Mouse (Mus musculus) neural tube, embryonic 11.5 days (tissue): Measurements from ENCODE around the gene Gpr4. TPM values are rescaled to one million over a fixed set of nuclear protein-coding genes. Genes with fewer than 3 reads are reported as not detected.

Source experiments
- ATAC-seq: fragments of 200-750 bp; cut with Nextera tagmentation; 2 replicates; pipeline ENCODE4 v1.8.0; 2017; ENCODE audit warnings: moderate number of reproducible peaks, mild to moderate bottlenecking, moderate TSS enrichment, moderate library complexity; ENCODE audit not compliant: insufficient read depth, low FRiP score, low TSS enrichment
- DNase-seq: peaks from one replicate; pipeline ENCODE4 v3.0.0-alpha.2; 2015; ENCODE audit warnings: low spot score
- H3K27ac ChIP-seq: fragments of 300-500 bp; sonication (generic); 2 replicates; pipeline ENCODE4 v1.5.1; 2014; ENCODE audit warnings: low read depth, mild to moderate bottlenecking, low read length
- H3K27me3 ChIP-seq: fragments of 300-500 bp; sonication (generic); 2 replicates; pipeline ENCODE4 v1.6.1; 2014; ENCODE audit warnings: mild to moderate bottlenecking, low read length, mixed read lengths; ENCODE audit not compliant: control insufficient read depth, insufficient read depth
- H3K36me3 ChIP-seq: fragments of 300-500 bp; sonication (generic); 2 replicates; pipeline ENCODE4 v1.6.1; 2014; ENCODE audit warnings: mild to moderate bottlenecking, low read length, moderate library complexity, mixed read lengths; ENCODE audit not compliant: control insufficient read depth, insufficient read depth
- H3K4me1 ChIP-seq: fragments of 300-500 bp; sonication (generic); 2 replicates; pipeline ENCODE4 v1.6.1; 2014; ENCODE audit warnings: low read length, mixed read lengths; ENCODE audit not compliant: control insufficient read depth, insufficient read depth
- H3K4me2 ChIP-seq: fragments of 300-500 bp; sonication (generic); 2 replicates; pipeline ENCODE4 v1.6.1; 2014; ENCODE audit warnings: low read depth, mild to moderate bottlenecking, moderate library complexity
- H3K4me3 ChIP-seq: fragments of 300-500 bp; sonication (generic); 2 replicates; pipeline ENCODE4 v1.5.1; 2014; ENCODE audit warnings: low read depth, low read length
- H3K9ac ChIP-seq: fragments of 300-500 bp; sonication (generic); 2 replicates; pipeline ENCODE4 v1.6.1; 2014; ENCODE audit warnings: mild to moderate bottlenecking, low read length
- H3K9me3 ChIP-seq: fragments of 300-500 bp; sonication (generic); 2 replicates; pipeline ENCODE4 v1.6.1; 2016; ENCODE audit warnings: low read length; ENCODE audit not compliant: control insufficient read depth
- WGBS: fragments of 180-500 bp; shearing (Covaris S2); extraction: QIAGEN DNeasy Blood & Tissue Kit; methylation state at CpG from one replicate; pipeline ENCODE4 v1.1.7; 2014; 5-methylcytosine and 5-hydroxymethylcytosine counted together
- polyA plus RNA-seq: library from polyadenylated mRNA; unstranded; fragments of >200 nt; fragmentation: Nextera tagmentation; extraction: Ambion mirVana; gene quantifications from 2 replicates; pipeline ENCODE4 v1.2.1, GENCODE M21; 2014

The Gpr4 gene
- polyA plus RNA-seq, 1 experiment from 2014 or later, result 2.6 TPM

DNA sequence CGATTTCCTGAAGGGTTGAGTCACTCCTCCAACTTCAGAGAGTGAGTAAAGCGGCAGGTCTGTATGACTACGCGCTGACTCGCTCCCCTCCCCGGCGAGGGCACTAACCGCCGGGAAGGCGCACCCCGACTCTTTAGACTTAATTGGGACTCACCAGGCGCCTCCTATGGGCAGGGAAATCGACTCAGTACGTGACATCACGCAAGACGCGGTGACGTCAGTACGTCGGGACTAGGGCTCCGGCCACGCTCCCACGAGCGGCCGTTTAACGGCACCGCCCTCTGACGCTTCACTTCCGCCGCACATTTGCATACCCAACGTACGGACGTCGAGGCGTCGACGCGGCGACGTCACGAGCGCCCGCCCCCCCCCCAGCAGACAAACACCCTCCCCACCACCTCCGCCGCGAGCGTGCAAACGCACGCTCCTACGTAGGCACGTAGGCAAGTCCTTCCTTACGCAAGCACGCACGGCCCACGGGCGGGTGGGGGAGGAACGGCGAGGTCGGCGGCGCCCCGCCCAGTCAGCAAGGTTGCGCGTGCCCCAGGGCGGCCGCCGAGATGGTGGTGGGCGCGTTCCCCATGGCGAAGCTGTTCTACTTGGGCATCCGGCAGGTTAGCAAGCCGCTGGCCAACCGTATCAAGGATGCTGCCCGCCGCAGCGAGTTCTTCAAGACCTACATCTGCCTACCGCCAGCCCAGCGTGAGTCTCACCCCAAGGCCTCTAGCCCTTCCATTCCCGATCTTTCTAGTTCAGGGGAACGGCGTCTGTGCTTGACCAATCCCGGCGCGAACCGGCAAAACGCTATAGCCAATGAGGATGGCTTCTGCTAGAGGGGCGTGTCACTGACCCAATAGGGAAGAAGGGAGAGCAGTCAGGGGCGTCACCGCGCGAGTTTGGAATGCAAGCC lies 15.8 kb downstream of the Gpr4 start, which contains the start of gene Opa3:
Gene Opa3 (plus strand): TSS at position 452 of the 910 bp plus-strand sequence.
- no peaks in the 10 kb centered on the region for H3K27me3 ChIP-seq
- no peaks in the 10 kb centered on the region for H3K9me3 ChIP-seq
- H3K4me1 ChIP-seq, result peaks cover 10% of the 10 kb centered on the region
- peak within 1 kb of the TSS; percentile 98 for H3K27ac ChIP-seq
- H3K36me3 ChIP-seq, result no peaks in the 10 kb centered on the region; the same call in 1 of the 2 replicates
- WGBS, result under 1% methylated on average over 85 of the region's 91 CpGs
- DNase-seq, result peak; percentile 99
- H3K4me3 ChIP-seq, result peak within 1 kb of the TSS; percentile 58
- H3K4me2 ChIP-seq, result peak within 1 kb of the TSS; percentile 84
- peak; percentile 98 for ATAC-seq
- peak within 1 kb of the TSS; percentile 73 for H3K9ac ChIP-seq

- under 1% methylated on average over 14 of the region's 14 CpGs for WGBS
- Histone ChIP-seq H3K27ac (0 out of 2 replicates have a peak overlapping the region, but pooled peaks have one; percentile 45), H3K4me1 (peaks cover 10% of the 10 kb centered on the region), H3K4me2 (peak overlapping the region; percentile 84), H3K27me3 (no peaks in the 10 kb centered on the region), H3K36me3 (no peaks in the 10 kb centered on the region; the same call in 1 of the 2 replicates), H3K9ac (peak overlapping the region; percentile 68), H3K9me3 (no peaks in the 10 kb centered on the region), H3K4me3 (peak overlapping the region; percentile 58)
- no peak for DNase-seq
- no peak for ATAC-seq
Observed at GRCm38 (mm10) chr7:19228793-19229148, 16.4 kb downstream of the Gpr4 start.

GRCm38 (mm10) chr7:19229404-19229803 lies 17.1 kb downstream of the Gpr4 start:
- Histone ChIP-seq H3K27me3 (no peaks in the 10 kb centered on the region), H3K9ac (peak overlapping the region; percentile 68), H3K27ac (no peak overlapping the region), H3K4me2 (peak overlapping the region; percentile 84), H3K9me3 (no peaks in the 10 kb centered on the region), H3K4me3 (peak overlapping the region; percentile 58), H3K4me1 (peaks cover 10% of the 10 kb centered on the region), H3K36me3 (no peaks in the 10 kb centered on the region; the same call in 1 of the 2 replicates)
- DNase-seq, result no peak
- no peak for ATAC-seq
- 44% methylated on average over 5 of the region's 5 CpGs for WGBS

DNA sequence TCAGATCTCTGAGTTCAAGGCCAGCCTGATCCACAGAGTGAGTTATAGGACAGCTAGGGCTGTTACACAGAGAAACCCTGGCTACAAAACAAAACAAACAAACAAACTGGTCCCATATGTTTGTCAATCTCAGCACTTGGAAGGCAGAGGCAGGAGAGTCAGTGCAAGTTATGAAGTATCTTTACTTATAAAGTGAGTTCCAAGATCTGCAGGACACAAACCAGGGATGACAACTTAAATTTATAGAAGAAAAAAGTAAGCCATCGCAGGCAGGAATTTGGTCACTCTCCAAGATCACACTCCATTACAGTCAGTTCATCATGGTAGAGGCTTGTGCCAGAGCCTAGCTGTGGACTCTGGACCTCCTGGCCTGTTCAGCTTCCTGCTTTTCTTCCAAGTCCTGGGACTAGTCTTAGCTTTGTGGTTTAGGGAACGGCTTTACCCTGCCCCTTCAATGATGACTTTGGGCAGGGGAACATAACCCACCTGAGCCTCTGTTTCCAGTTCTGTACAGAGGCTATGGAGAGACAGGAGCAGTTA lies 17.8 kb downstream of the Gpr4 start:
- WGBS, result 90% methylated on average over 2 of the region's 2 CpGs
- H3K36me3 ChIP-seq, result no peaks in the 10 kb centered on the region; the same call in 1 of the 2 replicates
- no peaks in the 10 kb centered on the region for H3K9me3 ChIP-seq
- 0 out of 2 replicates have a peak overlapping the region, but pooled peaks have one; percentile 84 for H3K4me2 ChIP-seq
- no peak overlapping the region for H3K27ac ChIP-seq
- DNase-seq, result no peak
- H3K4me1 ChIP-seq, result peaks cover 10% of the 10 kb centered on the region
- no peak overlapping the region for H3K4me3 ChIP-seq
- H3K27me3 ChIP-seq, result no peaks in the 10 kb centered on the region
- no peak for ATAC-seq
- H3K9ac ChIP-seq, result no peak overlapping the region

DNA sequence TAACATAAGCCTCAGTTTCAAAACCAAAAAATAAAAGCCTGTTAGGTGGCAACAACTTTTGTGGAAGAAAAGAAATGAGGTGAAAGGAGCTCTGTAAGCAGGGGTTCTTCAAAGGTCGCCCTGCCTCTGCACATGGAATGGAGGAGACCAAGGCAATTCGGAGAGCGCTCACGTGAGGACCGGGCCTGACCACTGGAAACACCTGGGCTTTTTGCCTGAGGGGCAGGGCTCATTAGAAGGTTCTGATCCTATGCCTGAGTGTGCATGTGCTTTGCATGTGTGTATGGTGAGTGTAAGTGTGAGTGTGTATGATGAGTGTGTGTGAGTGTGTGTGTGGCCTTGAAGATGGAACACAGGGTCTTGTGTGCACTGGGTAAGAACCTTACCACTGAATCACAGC lies 18.6 kb downstream of the Gpr4 start:
- H3K36me3 ChIP-seq, result no peaks in the 10 kb centered on the region
- no peak overlapping the region for H3K27ac ChIP-seq
- no peaks in the 10 kb centered on the region for H3K27me3 ChIP-seq
- H3K9me3 ChIP-seq, result no peaks in the 10 kb centered on the region
- ATAC-seq, result no peak
- no peak overlapping the region for H3K9ac ChIP-seq
- H3K4me1 ChIP-seq, result peaks cover 10% of the 10 kb centered on the region
- no peak overlapping the region for H3K4me3 ChIP-seq
- WGBS, result 98% methylated on average over 5 of the region's 5 CpGs
- DNase-seq, result no peak
- no peak overlapping the region for H3K4me2 ChIP-seq

DNA sequence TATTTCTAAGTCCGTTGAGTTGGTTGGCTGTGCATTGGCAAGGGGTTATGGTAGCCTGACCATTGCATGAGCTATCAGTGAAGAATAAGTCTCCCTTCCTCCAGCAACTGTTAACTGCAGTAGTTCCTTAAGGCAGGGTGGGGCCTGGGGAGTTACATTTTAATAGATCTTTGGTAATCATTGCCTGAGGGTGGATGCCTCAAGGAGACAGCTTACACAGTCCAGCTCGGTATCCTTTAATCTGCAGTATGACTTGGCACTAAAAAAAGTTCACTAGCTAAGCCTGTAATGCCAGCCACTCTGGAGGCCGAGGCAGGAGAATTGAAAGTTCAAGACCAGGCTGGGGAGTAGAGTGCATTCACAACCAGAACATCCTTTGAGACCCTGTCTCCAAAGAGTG lies 19.5 kb downstream of the Gpr4 start:
- Histone ChIP-seq H3K4me3 (no peak overlapping the region), H3K27ac (no peak overlapping the region), H3K36me3 (no peaks in the 10 kb centered on the region), H3K9ac (no peak overlapping the region), H3K27me3 (no peaks in the 10 kb centered on the region), H3K9me3 (no peaks in the 10 kb centered on the region), H3K4me1 (peaks cover 8% of the 10 kb centered on the region), H3K4me2 (no peak overlapping the region)
- no peak for DNase-seq
- ATAC-seq, result no peak
- 94% methylated on average over 3 of the region's 3 CpGs for WGBS

GRCm38 (mm10) chr7:19234652-19235051 lies 22.3 kb downstream of the Gpr4 start:
- Histone ChIP-seq H3K4me2 (no peak overlapping the region), H3K27ac (no peak overlapping the region), H3K4me3 (no peak overlapping the region), H3K9me3 (no peaks in the 10 kb centered on the region), H3K27me3 (no peaks in the 10 kb centered on the region), H3K9ac (no peak overlapping the region), H3K36me3 (no peaks in the 10 kb centered on the region), H3K4me1 (peaks cover under 1% of the 10 kb centered on the region)
- WGBS, result 83% methylated on average over 5 of the region's 5 CpGs
- DNase-seq (no peak), ATAC-seq (no peak)

- no peaks in the 10 kb centered on the region for H3K27me3 ChIP-seq
- H3K9me3 ChIP-seq, result no peaks in the 10 kb centered on the region
- DNase-seq, result no peak
- no peaks in the 10 kb centered on the region; the same call in 1 of the 2 replicates for H3K4me1 ChIP-seq
- no peak for ATAC-seq
- no peak overlapping the region for H3K4me2 ChIP-seq
- no peak overlapping the region for H3K27ac ChIP-seq
- WGBS, result 88% methylated on average over 2 of the region's 2 CpGs
- no peaks in the 10 kb centered on the region for H3K36me3 ChIP-seq
- no peak overlapping the region for H3K9ac ChIP-seq
- H3K4me3 ChIP-seq, result no peak overlapping the region
Observed at GRCm38 (mm10) chr7:19235092-19235671, 22.8 kb downstream of the Gpr4 start.
